Mouse (Mus musculus): ENCODE data around the gene Slc22a17.

DNA sequence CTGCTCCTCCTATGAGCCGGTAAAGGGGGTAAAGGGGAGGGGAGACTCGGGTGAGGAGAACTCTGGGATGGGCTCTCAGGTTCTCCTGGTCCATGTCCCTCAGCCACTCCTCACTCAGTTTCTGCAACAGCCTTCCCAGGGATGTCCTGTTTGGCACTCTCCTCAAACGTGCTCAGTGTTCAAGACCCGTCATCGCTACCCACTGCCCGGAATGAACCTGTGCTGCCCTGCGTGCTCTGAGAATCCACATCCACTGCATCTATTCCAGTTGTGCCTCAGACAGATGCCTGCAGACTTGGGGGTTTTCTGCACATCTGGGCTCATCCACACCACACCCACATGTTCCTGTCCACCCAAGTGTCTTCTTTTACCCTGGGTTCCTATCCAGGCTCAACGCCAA is 29.5 kb upstream of the Slc22a17 start:
- TF ChIP-seq CTCF (IDR thresholded peaks at IDR 0.05; ENCODE audit: insufficient read depth, low read depth, low read length) (no peak), POLR2A (IDR thresholded peaks at IDR 0.05; ENCODE audit: insufficient read depth, low read depth, low read length) (no peak)
